Comparison of ENCODE assay signal across 15 mouse cellular contexts in the genomic region with DNA sequence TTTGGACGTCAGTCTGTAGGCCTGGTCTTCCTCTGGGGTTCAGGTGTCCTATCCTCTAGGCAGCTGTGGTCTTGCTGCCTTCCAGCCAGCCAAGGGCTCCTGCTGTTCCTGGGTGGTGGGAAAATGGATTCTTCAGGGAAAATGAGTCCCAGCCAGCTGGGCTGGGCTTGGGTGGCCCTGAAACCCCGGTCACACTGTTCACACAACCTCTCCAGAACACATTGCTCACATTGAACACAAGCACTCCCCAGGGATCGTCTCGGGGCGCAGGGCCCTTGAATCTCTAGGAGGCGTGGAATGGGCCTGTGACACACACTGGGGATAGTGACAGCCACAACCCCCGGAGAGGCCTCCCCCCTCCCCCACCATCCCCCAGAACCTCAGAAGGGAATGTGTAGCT. TPM values are rescaled to one million over a fixed set of nuclear protein-coding genes. Genes with fewer than 3 reads are reported as not detected.
DNase-seq lines count a peak whose midpoint lies in the region; ATAC-seq and TF ChIP-seq lines count a peak whose summit lies in the region.
"Had no signal": no experiment of that assay in that cellular context is flagged by ENCODE, and none has a peak within 500 bp of the region (broad histone marks: within the 10 kb centered on the region; RNA-seq: fewer than 3 reads in every experiment).

No protein-coding gene starts in this region.

- peaks cover 39% of the 10 kb centered on the region for H3K4me1 ChIP-seq in kidney, embryonic 14.5 days (ENCODE audit: control insufficient read depth, insufficient read depth, low read length)
- peaks cover 71% of the 10 kb centered on the region for H3K4me1 ChIP-seq in heart, embryonic 16.5 days (ENCODE audit: control insufficient read depth, insufficient read depth, low read length)
- H3K4me1 ChIP-seq in cerebellum, adult 2 months (ENCODE audit: control insufficient read depth, insufficient read depth, low read length) = peaks cover 9% of the 10 kb centered on the region
- H3K4me1 ChIP-seq in midbrain, embryonic 13.5 days (replicated peaks) = peaks cover 12% of the 10 kb centered on the region

- no peak overlapping the region for H3K4me2 ChIP-seq in kidney, embryonic 14.5 days (replicated peaks; ENCODE audit: low read depth, low read length)
- no peak overlapping the region for H3K4me2 ChIP-seq in heart, embryonic 16.5 days (ENCODE audit: low read depth, low read length)
- no peak overlapping the region for H3K4me2 ChIP-seq in midbrain, embryonic 13.5 days (replicated peaks)
- H3K4me2 ChIP-seq: hindbrain, embryonic 15.5 days had no signal

- H3K4me3 ChIP-seq in kidney, embryonic 14.5 days (ENCODE audit: low read length) = no peak overlapping the region
- no peak overlapping the region for H3K4me3 ChIP-seq in heart, embryonic 16.5 days (ENCODE audit: low read length)
- no peak overlapping the region for H3K4me3 ChIP-seq in cerebellum, adult 2 months (replicated peaks; ENCODE audit: insufficient read depth, low read depth, low read length)
- H3K4me3 ChIP-seq in midbrain, embryonic 13.5 days (replicated peaks) = no peak overlapping the region
- H3K4me3 ChIP-seq: hindbrain, embryonic 15.5 days had no signal

- ATAC-seq in kidney, embryonic 14.5 days (ENCODE audit: low FRiP score, low TSS enrichment) = no peak
- ATAC-seq in heart, embryonic 16.5 days (replicated peaks; ENCODE audit: extremely low read depth, insufficient read depth, low FRiP score) = no peak
- ATAC-seq in midbrain, embryonic 13.5 days = no peak
- ATAC-seq: forebrain, embryonic 14.5 days; midbrain, embryonic 16.5 days had no signal

- peak overlapping the region; percentile 3; the same call in 1 of the 2 replicates for H3K27ac ChIP-seq in kidney, embryonic 14.5 days (ENCODE audit: low read depth, low read length)
- peak overlapping the region; percentile 63; the same call in 1 of the 2 replicates for H3K27ac ChIP-seq in heart, embryonic 16.5 days (ENCODE audit: low read length)
- no peak overlapping the region for H3K27ac ChIP-seq in cerebellum, adult 2 months (ENCODE audit: insufficient read depth, low read length)
- H3K27ac ChIP-seq in midbrain, embryonic 13.5 days = no peak overlapping the region
- H3K27ac ChIP-seq: hindbrain, embryonic 15.5 days had no signal

- 73% methylated on average over 7 of the region's 7 CpGs for WGBS in kidney, embryonic 14.5 days
- WGBS in heart, embryonic 16.5 days = 68% methylated on average over 7 of the region's 7 CpGs
- 78% methylated on average over 7 of the region's 7 CpGs for WGBS in cerebellum, adult 2 months
- WGBS in midbrain, embryonic 13.5 days = 88% methylated on average over 7 of the region's 7 CpGs

- no peaks in the 10 kb centered on the region for H3K9me3 ChIP-seq in kidney, embryonic 14.5 days (ENCODE audit: control insufficient read depth, low read length)
- H3K9me3 ChIP-seq in heart, embryonic 16.5 days (replicated peaks; ENCODE audit: control insufficient read depth, low read length) = no peaks in the 10 kb centered on the region
- no peaks in the 10 kb centered on the region for H3K9me3 ChIP-seq in midbrain, embryonic 13.5 days
- H3K9me3 ChIP-seq: hindbrain, embryonic 15.5 days had no signal

- no peaks in the 10 kb centered on the region for H3K27me3 ChIP-seq in kidney, embryonic 14.5 days (ENCODE audit: control insufficient read depth, insufficient read depth, low read length)
- no peaks in the 10 kb centered on the region for H3K27me3 ChIP-seq in heart, embryonic 16.5 days (ENCODE audit: control insufficient read depth, insufficient read depth, low read length)
- no peaks in the 10 kb centered on the region for H3K27me3 ChIP-seq in cerebellum, adult 2 months (ENCODE audit: control insufficient read depth, insufficient read depth, low read length)
- H3K27me3 ChIP-seq in midbrain, embryonic 13.5 days = peaks cover under 1% of the 10 kb centered on the region; the same call in 1 of the 2 replicates
- H3K27me3 ChIP-seq: hindbrain, embryonic 15.5 days had no signal

- DNase-seq in kidney, postnatal 36 days = no peak
- peak; percentile 56 for DNase-seq in gastrocnemius, postnatal 14 days
- peak; percentile 47 for DNase-seq in lung, postnatal 36 days
- DNase-seq in cerebellum, adult 2 months = no peak
- no peak for DNase-seq in urinary bladder, postnatal 14 days (ENCODE audit: low spot score)
- DNase-seq: adrenal gland, postnatal 10 days; cerebellum, adult 11-12 months; right cerebral cortex, postnatal 4 days; thymus, postnatal 4 days had no signal

- no peak for TF ChIP-seq CTCF in cerebellum, adult 2 months (IDR thresholded peaks at IDR 0.05; ENCODE audit: borderline replicate concordance, insufficient read depth, low read depth, low read length)

- intact Hi-C loops in gastrocnemius, postnatal 14 days (cut with DNase I; ENCODE audit: low total_unique reads) = no loop called here

- H3K36me3 ChIP-seq in kidney, embryonic 14.5 days (ENCODE audit: control insufficient read depth, insufficient read depth, low read length) = no peaks in the 10 kb centered on the region
- H3K36me3 ChIP-seq in heart, embryonic 16.5 days (ENCODE audit: control insufficient read depth, insufficient read depth) = no peaks in the 10 kb centered on the region
- no peaks in the 10 kb centered on the region for H3K36me3 ChIP-seq in midbrain, embryonic 13.5 days
- H3K36me3 ChIP-seq: hindbrain, embryonic 15.5 days had no signal

- no peak for TF ChIP-seq POLR2A in cerebellum, adult 2 months (IDR thresholded peaks at IDR 0.05; ENCODE audit: borderline replicate concordance, insufficient read depth, low read length)

- no peak overlapping the region for H3K9ac ChIP-seq in kidney, embryonic 14.5 days (ENCODE audit: low read depth, low read length)
- H3K9ac ChIP-seq in heart, embryonic 16.5 days (ENCODE audit: low read length) = no peak overlapping the region
- H3K9ac ChIP-seq in midbrain, embryonic 13.5 days (replicated peaks) = no peak overlapping the region
- H3K9ac ChIP-seq: hindbrain, embryonic 15.5 days had no signal

RNA-seq across cellular contexts. Expression of a gene that starts 23.2 kb away (rescaled TPM):
- polyA plus RNA-seq in kidney, embryonic 14.5 days (2014; fragmentation: Nextera tagmentation; extraction: Ambion mirVana) = 7.9 and 15.1 TPM in 2 replicates
- 10 to 100 TPM; 10.3 to 11.7 TPM for total RNA-seq in gastrocnemius, postnatal 14 days (2021)
- 6.8 and 9.5 TPM in 2 replicates for polyA plus RNA-seq in heart, embryonic 16.5 days (2015; fragmentation: Nextera tagmentation; extraction: Ambion mirVana)
- polyA plus RNA-seq in cerebellum, adult 2 months (2012; rRNA removed) = 30.1 and 34.4 TPM in 2 replicates
- 0.78 and 1.4 TPM in 2 replicates for polyA plus RNA-seq in midbrain, embryonic 13.5 days (2015; fragmentation: Nextera tagmentation; extraction: Ambion mirVana)

Comparison
In these comparisons a context has a peak if more than half of its experiments do, and no peak if none do; other contexts are left out.
1. H3K27ac ChIP-seq: peak in kidney, embryonic 14.5 days (single experiment) and heart, embryonic 16.5 days (single experiment); none in cerebellum, adult 2 months (single experiment) and midbrain, embryonic 13.5 days (single experiment).
2. DNase-seq: peak in gastrocnemius, postnatal 14 days (single experiment) and lung, postnatal 36 days (single experiment); none in kidney, postnatal 36 days (0 of 2), cerebellum, adult 2 months (0 of 2) and urinary bladder, postnatal 14 days (single experiment).